Mouse (Mus musculus) limb, embryonic 11.5 days (tissue): Measurements from ENCODE around the gene Tfip11. TPM values are rescaled to one million over a fixed set of nuclear protein-coding genes. Genes with fewer than 3 reads are reported as not detected.

Experiments used
- ATAC-seq: fragments of 200-750 bp; cut with Nextera tagmentation; 2 replicates; pipeline ENCODE4 v1.8.0; 2017; ENCODE audit warnings: low read depth; ENCODE audit not compliant: insufficient number of reproducible peaks, low FRiP score, low TSS enrichment
- DNase-seq: peaks from one replicate; pipeline ENCODE4 v3.0.0-alpha.2; 2015; ENCODE audit warnings: low spot score
- H3K27ac ChIP-seq: fragments of 300-500 bp; sonication (generic); replicated peaks from 2 replicates; pipeline ENCODE4 v1.5.1; 2014; ENCODE audit warnings: low read depth, mild to moderate bottlenecking, low read length
- H3K27me3 ChIP-seq: fragments of 300-500 bp; sonication (generic); 2 replicates; pipeline ENCODE4 v1.6.1; 2014; ENCODE audit warnings: mild to moderate bottlenecking, low read length, mixed read lengths; ENCODE audit not compliant: control insufficient read depth, insufficient read depth
- H3K36me3 ChIP-seq: fragments of 300-500 bp; sonication (generic); 2 replicates; pipeline ENCODE4 v1.6.1; 2014; ENCODE audit warnings: mild to moderate bottlenecking, low read length, moderate library complexity, mixed read lengths; ENCODE audit not compliant: control insufficient read depth, insufficient read depth
- H3K4me1 ChIP-seq: fragments of 300-500 bp; sonication (generic); 2 replicates; pipeline ENCODE4 v1.6.1; 2014; ENCODE audit warnings: low read length, mixed read lengths; ENCODE audit not compliant: control insufficient read depth, insufficient read depth
- H3K4me2 ChIP-seq: fragments of 300-500 bp; sonication (generic); 2 replicates; pipeline ENCODE4 v1.6.1; 2014; ENCODE audit warnings: low read depth, mild to moderate bottlenecking, moderate library complexity; ENCODE audit not compliant: severe bottlenecking
- H3K4me3 ChIP-seq: fragments of 300-500 bp; sonication (generic); 2 replicates; pipeline ENCODE4 v1.5.1; 2014; ENCODE audit warnings: low read depth, low read length
- H3K9ac ChIP-seq: fragments of 300-500 bp; sonication (generic); 2 replicates; pipeline ENCODE4 v1.6.1; 2014; ENCODE audit warnings: mild to moderate bottlenecking, low read length
- H3K9me3 ChIP-seq: fragments of 300-500 bp; sonication (generic); 2 replicates; pipeline ENCODE4 v1.6.1; 2016; ENCODE audit warnings: low read length; ENCODE audit not compliant: control insufficient read depth
- WGBS: fragments of 180-500 bp; shearing (Covaris S2); extraction: QIAGEN DNeasy Blood & Tissue Kit; methylation state at CpG from one replicate; pipeline ENCODE4 v1.1.7; 2014; 5-methylcytosine and 5-hydroxymethylcytosine counted together
- polyA plus RNA-seq: library from polyadenylated mRNA; unstranded; fragments of >200 nt; fragmentation: Nextera tagmentation; extraction: Ambion mirVana; gene quantifications from 2 replicates; pipeline ENCODE4 v1.2.1, GENCODE M21; 2014

Tfip11 gene
- polyA plus RNA-seq, 1 experiment from 2014 or later, result 27.3 TPM

DNA sequence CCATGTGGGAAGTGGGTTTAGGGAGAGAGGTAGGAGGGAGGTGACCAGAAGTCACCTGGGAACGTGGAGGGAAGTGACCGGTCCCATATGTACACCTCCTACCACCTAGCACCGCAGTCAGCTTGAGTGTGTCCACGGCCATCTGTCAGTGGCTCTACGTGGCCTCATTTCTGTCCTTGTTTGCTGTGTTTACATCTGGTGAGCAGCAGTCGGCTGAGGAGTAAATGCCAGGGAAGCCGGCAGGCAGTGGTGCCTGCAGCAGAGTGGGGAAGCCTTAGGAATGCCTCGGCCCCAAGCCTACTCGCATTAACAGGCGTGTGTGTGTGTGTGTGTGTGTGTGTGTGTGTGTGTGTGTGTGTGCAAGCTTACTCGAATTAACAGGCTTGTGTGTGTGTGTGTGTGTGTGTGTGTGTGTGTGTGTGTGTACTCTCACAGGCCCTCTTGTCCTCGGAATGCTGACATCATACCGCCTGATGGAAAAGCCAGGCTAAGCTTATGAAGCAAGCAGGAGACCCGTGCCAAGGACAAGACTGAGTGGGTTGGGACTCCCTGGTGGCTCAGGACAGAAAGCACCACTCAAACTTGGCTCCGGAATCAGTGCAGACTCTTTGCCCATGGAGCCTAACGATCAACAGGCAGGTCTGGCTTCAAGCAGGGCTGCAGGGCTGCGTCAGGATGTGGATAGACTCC, 56.6 kb downstream of the Tfip11 start:
- ATAC-seq, result no peak
- 58% methylated on average over 17 of the region's 17 CpGs for WGBS

GRCm38 (mm10) chr5:112384805-112385472, 58.8 kb downstream of the Tfip11 start:
- Histone ChIP-seq H3K36me3 (no peaks in the 10 kb centered on the region), H3K4me1 (no peaks in the 10 kb centered on the region), H3K9ac (no peak overlapping the region), H3K27me3 (no peaks in the 10 kb centered on the region), H3K4me3 (no peak overlapping the region), H3K27ac (no peak overlapping the region), H3K4me2 (no peak overlapping the region), H3K9me3 (no peaks in the 10 kb centered on the region)
- 94% methylated on average over 13 of the region's 13 CpGs for WGBS
- ATAC-seq (no peak), DNase-seq (no peak)

More for the DNA sequence above, 56.6 kb downstream of the Tfip11 start:
- Histone ChIP-seq H3K4me2 (no peak overlapping the region), H3K9ac (no peak overlapping the region), H3K4me1 (no peaks in the 10 kb centered on the region), H3K4me3 (no peak overlapping the region), H3K9me3 (no peaks in the 10 kb centered on the region), H3K36me3 (peaks cover 3% of the 10 kb centered on the region; the same call in 1 of the 2 replicates), H3K27me3 (no peaks in the 10 kb centered on the region), H3K27ac (no peak overlapping the region)
- no peak for DNase-seq

GRCm38 (mm10) chr5:112385973-112386372, 59.8 kb downstream of the Tfip11 start:
- Histone ChIP-seq H3K4me2 (no peak overlapping the region), H3K36me3 (no peaks in the 10 kb centered on the region), H3K27ac (no peak overlapping the region), H3K9ac (no peak overlapping the region), H3K27me3 (no peaks in the 10 kb centered on the region), H3K4me1 (no peaks in the 10 kb centered on the region), H3K4me3 (no peak overlapping the region), H3K9me3 (no peaks in the 10 kb centered on the region)
- peak; percentile 19; the same call in 1 of the 2 replicates for ATAC-seq
- whole genome bisulfite sequencing, result 80% methylated on average over 2 of the region's 2 CpGs
- DNase-seq, result no peak

Other genes with a start within 250 kb of the Tfip11 start
- 0.20 and 0.61 TPM in 2 replicates for gene Cryba4, start 73.8 kb upstream of the Tfip11 start, polyA plus RNA-seq
- gene Crybb1, start 70.5 kb upstream of the Tfip11 start, polyA plus RNA-seq, result 0.20 TPM in 1 of 2 replicates, not detected in the other
- 30.9 and 31.1 TPM in 2 replicates for gene Tpst2, start 49.7 kb upstream of the Tfip11 start, polyA plus RNA-seq
- 56.0 and 57.0 TPM in 2 replicates for gene Srrd, start 16.7 kb downstream of the Tfip11 start, polyA plus RNA-seq
- gene Hps4, start 16.7 kb downstream of the Tfip11 start, polyA plus RNA-seq, result 36.6 and 38.4 TPM in 2 replicates
- 0.12 and 0.27 TPM in 2 replicates for gene Gm6583, start 29.7 kb downstream of the Tfip11 start, polyA plus RNA-seq
- 26.1 and 27.1 TPM in 2 replicates for gene Asphd2, start 68.5 kb downstream of the Tfip11 start, polyA plus RNA-seq
- not detected in 2 replicates for gene Gm6588, start 123.1 kb downstream of the Tfip11 start, polyA plus RNA-seq